Mouse (Mus musculus) G1E (cell line): Measurements from ENCODE around the gene Gskip. TPM values are rescaled to one million over a fixed set of nuclear protein-coding genes. Genes with fewer than 3 reads are reported as not detected.

Experiments
- ATAC-seq: 2 replicates; pipeline ENCODE4 v1.8.0; 2016; ENCODE audit warnings: mild to moderate bottlenecking; ENCODE audit not compliant: insufficient number of reproducible peaks, poor library complexity, low FRiP score, severe bottlenecking; ENCODE audit errors: extremely low read depth
- DNase-seq: peaks from one replicate; pipeline ENCODE4 v3.0.0; 2012; ENCODE audit warnings: low spot score
- H3K27me3 ChIP-seq: 2 replicates; pipeline ENCODE4 v1.6.1; 2012; ENCODE audit warnings: mild to moderate bottlenecking, low read length, inconsistent platforms; ENCODE audit not compliant: insufficient read depth
- H3K36me3 ChIP-seq: replicated peaks from 2 replicates; pipeline ENCODE3; 2012; ENCODE audit warnings: mild to moderate bottlenecking, inconsistent platforms
- H3K4me1 ChIP-seq: 2 replicates; pipeline ENCODE4 v1.6.1; 2012; ENCODE audit warnings: low read depth, low read length, inconsistent platforms, mixed read lengths; ENCODE audit not compliant: insufficient read depth
- H3K4me3 ChIP-seq: 2 replicates; pipeline ENCODE4 v1.5.1; 2012; ENCODE audit warnings: low read depth, mild to moderate bottlenecking, inconsistent platforms, low read length, moderate library complexity, mixed read lengths
- H3K9me3 ChIP-seq: replicated peaks from 2 replicates; pipeline ENCODE4 v1.6.1; 2012; ENCODE audit warnings: inconsistent platforms
- CTCF ChIP-seq: IDR thresholded peaks from 2 replicates; pipeline ENCODE4 v1.5.1; 2012; ENCODE audit warnings: low read depth, low read length, inconsistent platforms, mixed read lengths
- GATA1 ChIP-seq: IDR thresholded peaks from 2 replicates; pipeline ENCODE4 v1.6.1; 2012; ENCODE audit warnings: borderline replicate concordance, low read length, inconsistent platforms, mixed read lengths
- GATA2 ChIP-seq: IDR thresholded peaks from 2 replicates; pipeline ENCODE4 v1.6.1; 2012; ENCODE audit warnings: low read depth, low read length, inconsistent platforms, borderline replicate concordance
- POLR2AphosphoS5 ChIP-seq: IDR thresholded peaks from 2 replicates; pipeline ENCODE4 v1.6.1; 2012; ENCODE audit warnings: low read depth, low read length, inconsistent platforms; ENCODE audit not compliant: insufficient replicate concordance
- TAL1 ChIP-seq: conservative IDR thresholded peaks from 2 replicates; pipeline ENCODE4 v1.6.1; 2012; ENCODE audit warnings: low read depth, low read length, inconsistent platforms, mixed read lengths
- polyA plus RNA-seq: library from polyadenylated mRNA; stranded (reverse); fragments of >175 nt; gene quantifications from 2 replicates; pipeline ENCODE4 v1.2.3, GENCODE M21; 2012
- total RNA-seq, 2 experiments: library from RNA; stranded (forward) in 1 of 2; stranded (reverse) in 1 of 2; fragments of 200-1000 nt in 1 of 2; fragments of >200 nt in 1 of 2; fragmentation: Nextera tagmentation in 1 of 2; gene quantifications; 2 replicates each; pipeline ENCODE4 v1.2.3; 2014 to 2017

The Gskip gene
- total and polyA plus RNA-seq, 3 experiments = 2.9 to 37.2 (median 34.6) TPM

DNA sequence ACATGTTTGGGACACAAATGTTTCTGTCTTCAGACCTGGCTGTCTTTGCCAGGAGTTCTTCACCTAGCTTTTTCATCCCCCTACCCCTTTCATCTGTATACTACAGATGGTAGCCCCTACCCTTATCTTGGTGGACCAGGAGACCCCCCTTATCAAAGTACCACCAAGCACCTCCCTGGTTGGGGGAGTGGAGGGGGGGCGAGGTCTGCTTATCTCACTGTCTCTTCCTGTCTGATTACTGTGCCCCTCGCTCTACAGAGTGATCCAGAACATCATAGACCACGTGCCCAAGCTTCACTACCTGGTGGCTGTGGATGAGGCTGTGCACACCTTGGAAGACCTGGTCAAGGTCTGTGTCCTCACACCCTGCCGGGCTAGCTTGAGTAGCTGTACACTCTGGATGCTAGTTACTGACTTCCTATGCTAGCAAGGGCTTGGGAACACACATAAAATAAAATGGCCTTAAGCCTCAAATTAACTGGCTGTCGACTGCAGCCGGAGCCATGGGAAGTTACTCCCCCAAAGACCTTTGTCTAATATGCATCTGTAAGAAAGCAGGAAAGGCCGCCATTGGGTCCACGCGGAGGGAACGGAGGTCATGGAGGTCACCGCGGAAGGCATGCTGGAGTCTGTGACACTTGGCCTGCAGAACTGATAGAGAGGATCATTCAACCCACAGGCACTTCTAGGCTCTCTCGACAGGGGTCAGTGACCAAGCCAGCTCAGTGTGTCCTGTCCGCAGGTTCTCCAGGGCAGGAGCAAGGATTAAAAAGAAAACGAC is 53.9 kb downstream of the Gskip start:
- Histone ChIP-seq H3K27me3 (no peaks in the 10 kb centered on the region), H3K9me3 (peaks cover 43% of the 10 kb centered on the region), H3K4me3 (peak overlapping the region; percentile 24; the same call in 1 of the 2 replicates), H3K4me1 (peaks cover 35% of the 10 kb centered on the region), H3K36me3 (no peaks in the 10 kb centered on the region)
- ATAC-seq (peak; percentile 67), DNase-seq (no peak)
- no peak for TF ChIP-seq CTCF
- TF ChIP-seq TAL1 = peak; percentile 85

GRCm38 (mm10) chr12:105739656-105740055 is 55.0 kb downstream of the Gskip start:
- TF ChIP-seq TAL1 (no peak), CTCF (no peak), GATA1 (no peak), GATA2 (no peak), POLR2AphosphoS5 (no peak)
- DNase-seq (no peak), ATAC-seq (no peak)
- H3K4me3 ChIP-seq = no peak overlapping the region
- H3K27me3 ChIP-seq = no peaks in the 10 kb centered on the region
- peaks cover 54% of the 10 kb centered on the region for H3K9me3 ChIP-seq
- no peaks in the 10 kb centered on the region for H3K36me3 ChIP-seq
- H3K4me1 ChIP-seq = peaks cover 32% of the 10 kb centered on the region

- no peaks in the 10 kb centered on the region for H3K36me3 ChIP-seq
- no peak overlapping the region for H3K4me3 ChIP-seq
- ATAC-seq = no peak
- no peak for TF ChIP-seq GATA2
- no peak for TF ChIP-seq GATA1
- TF ChIP-seq POLR2AphosphoS5 = no peak
- TF ChIP-seq TAL1 = no peak
- TF ChIP-seq CTCF = no peak
- peaks cover 15% of the 10 kb centered on the region for H3K4me1 ChIP-seq
- peaks cover 46% of the 10 kb centered on the region for H3K9me3 ChIP-seq
- no peak for DNase-seq
- H3K27me3 ChIP-seq = peaks cover 4% of the 10 kb centered on the region; the same call in 1 of the 2 replicates
These were observed 63.5 kb downstream of the Gskip start for GRCm38 (mm10) chr12:105748114-105748513.

Other genes with a start within 250 kb of the Gskip start
- gene D430019H16Rik, start 231.0 kb upstream of the Gskip start, total RNA-seq (2014; fragmentation: Nextera tagmentation) = not detected in 2 replicates
- 0.05 TPM in 1 of 2 replicates, not detected in the other for gene D430019H16Rik, start 231.0 kb upstream of the Gskip start, total RNA-seq (2017)
- gene D430019H16Rik, start 231.0 kb upstream of the Gskip start, polyA plus RNA-seq = not detected in 2 replicates
- gene Bdkrb2, start 121.6 kb upstream of the Gskip start, total RNA-seq (2014; fragmentation: Nextera tagmentation) = not detected in 2 replicates
- gene Bdkrb2, start 121.6 kb upstream of the Gskip start, total RNA-seq (2017) = 0.05 and 0.06 TPM in 2 replicates
- gene Bdkrb2, start 121.6 kb upstream of the Gskip start, polyA plus RNA-seq = 0.01 TPM in 1 of 2 replicates, not detected in the other
- not detected in 2 replicates for gene Bdkrb1, start 81.7 kb upstream of the Gskip start, total RNA-seq (2014; fragmentation: Nextera tagmentation)
- gene Bdkrb1, start 81.7 kb upstream of the Gskip start, total RNA-seq (2017) = not detected in 2 replicates
- gene Bdkrb1, start 81.7 kb upstream of the Gskip start, polyA plus RNA-seq = not detected in 2 replicates
- gene Atg2b, start 382 bp downstream of the Gskip start, total RNA-seq (2014; fragmentation: Nextera tagmentation) = 128 and 135 TPM in 2 replicates
- 59.3 and 62.0 TPM in 2 replicates for gene Atg2b, start 382 bp downstream of the Gskip start, total RNA-seq (2017)
- 21.1 and 22.0 TPM in 2 replicates for gene Atg2b, start 382 bp downstream of the Gskip start, polyA plus RNA-seq
- gene Ak7, start 21.1 kb downstream of the Gskip start, total RNA-seq (2014; fragmentation: Nextera tagmentation) = 1.4 and 3.7 TPM in 2 replicates
- 0.23 and 0.44 TPM in 2 replicates for gene Ak7, start 21.1 kb downstream of the Gskip start, total RNA-seq (2017)
- 0.18 and 0.19 TPM in 2 replicates for gene Ak7, start 21.1 kb downstream of the Gskip start, polyA plus RNA-seq
- 625 and 650 TPM in 2 replicates for gene Papola, start 99.9 kb downstream of the Gskip start, total RNA-seq (2014; fragmentation: Nextera tagmentation)
- gene Papola, start 99.9 kb downstream of the Gskip start, total RNA-seq (2017) = 232 and 258 TPM in 2 replicates
- gene Papola, start 99.9 kb downstream of the Gskip start, polyA plus RNA-seq = 661 and 673 TPM in 2 replicates